Mouse (Mus musculus) common myeloid progenitor, adult 5-6 weeks (primary cell): ENCODE measurements around the gene Tmbim4. TPM values are rescaled to one million over a fixed set of nuclear protein-coding genes. Genes with fewer than 3 reads are reported as not detected.

Experiments used
- ATAC-seq: replicated peaks from 2 replicates; pipeline ENCODE4 v1.8.0; 2016; ENCODE audit warnings: low read depth, mild to moderate bottlenecking, moderate TSS enrichment, inconsistent platforms; ENCODE audit not compliant: poor library complexity, severe bottlenecking
- total RNA-seq: library from RNA; stranded (forward); fragments of 200-1000, 187-1606 nt; gene quantifications from 2 replicates; pipeline ENCODE4 v1.2.3, GENCODE M21; 2017

Gene Tmbim4
- total RNA-seq, 1 experiment from 2014 or later: 97.8 TPM

- no peak for ATAC-seq
Measured at GRCm38 (mm10) chr10:120236855-120237254, 35.5 kb downstream of the Tmbim4 start.

- ATAC-seq: no peak
Measured at GRCm38 (mm10) chr10:120238241-120238640, 36.9 kb downstream of the Tmbim4 start.

- ATAC-seq: no peak
Measured at GRCm38 (mm10) chr10:120239476-120239875, 38.1 kb downstream of the Tmbim4 start.

GRCm38 (mm10) chr10:120242421-120242820, 41.0 kb downstream of the Tmbim4 start:
- no peak for ATAC-seq

- ATAC-seq: no peak
Measured at GRCm38 (mm10) chr10:120245681-120246080, 44.3 kb downstream of the Tmbim4 start.

- peak; percentile 97 for ATAC-seq
Measured at GRCm38 (mm10) chr10:120246994-120247750, 45.8 kb downstream of the Tmbim4 start.

- ATAC-seq: no peak
Measured at GRCm38 (mm10) chr10:120250911-120251683, 49.7 kb downstream of the Tmbim4 start.

GRCm38 (mm10) chr10:120251791-120252190, 50.4 kb downstream of the Tmbim4 start:
- ATAC-seq: no peak

GRCm38 (mm10) chr10:120252800-120253199, 51.4 kb downstream of the Tmbim4 start:
- ATAC-seq: peak; percentile 55

GRCm38 (mm10) chr10:120257231-120257630, 55.8 kb downstream of the Tmbim4 start:
- ATAC-seq: peak; percentile 78

- ATAC-seq: no peak
Measured at GRCm38 (mm10) chr10:120267790-120268189, 66.4 kb downstream of the Tmbim4 start.

GRCm38 (mm10) chr10:120269946-120270345, 68.6 kb downstream of the Tmbim4 start:
- no peak for ATAC-seq

GRCm38 (mm10) chr10:120270777-120271176, 69.4 kb downstream of the Tmbim4 start:
- peak; percentile 74 for ATAC-seq

GRCm38 (mm10) chr10:120271318-120271717, 69.9 kb downstream of the Tmbim4 start:
- ATAC-seq: 0 out of 2 replicates have a peak, but pooled peaks have one; percentile 27

GRCm38 (mm10) chr10:120271879-120272269, 70.5 kb downstream of the Tmbim4 start:
- peak; percentile 34 for ATAC-seq

GRCm38 (mm10) chr10:120272270-120272883, 71.0 kb downstream of the Tmbim4 start:
- peak; percentile 22 for ATAC-seq

GRCm38 (mm10) chr10:120273335-120273734, 71.9 kb downstream of the Tmbim4 start:
- ATAC-seq: no peak
